In genomic region chr17:79895911-79896423, GRCm38 (mm10) we compare ENCODE assay signal across 8 mouse cellular contexts. TPM values are rescaled to one million over a fixed set of nuclear protein-coding genes. Genes with fewer than 3 reads are reported as not detected.
A peak's percentile ranks its signal among the peaks of the same experiment; 100 is the strongest.
DNase-seq lines count a peak whose midpoint lies in the region; ATAC-seq and TF ChIP-seq lines count a peak whose summit lies in the region.

TSS of gene Atl2 (minus strand) at chr17:79896123.

- H3K36me3 ChIP-seq in embryonic facial prominence, embryonic 14.5 days (ENCODE audit: control insufficient read depth, insufficient read depth, low read length): no peaks in the 10 kb centered on the region
- no peaks in the 10 kb centered on the region for H3K36me3 ChIP-seq in limb, embryonic 14.5 days (ENCODE audit: control insufficient read depth, insufficient read depth, low read length)
- H3K36me3 ChIP-seq in midbrain, postnatal 0 days (ENCODE audit: insufficient read depth, low read length): no peaks in the 10 kb centered on the region

- peak; percentile 59; the same call in 1 of the 2 replicates for TF ChIP-seq POLR2A in limb, embryonic 14.5 days (IDR thresholded peaks at IDR 0.05; ENCODE audit: borderline replicate concordance, extremely low read depth, insufficient read depth, insufficient read length)

- H3K4me3 ChIP-seq in embryonic facial prominence, embryonic 14.5 days (ENCODE audit: low read depth, low read length): peak within 1 kb of the TSS; percentile 94
- peak within 1 kb of the TSS; percentile 93 for H3K4me3 ChIP-seq in limb, embryonic 14.5 days (replicated peaks; ENCODE audit: low read length)
- peak within 1 kb of the TSS; percentile 95 for H3K4me3 ChIP-seq in midbrain, postnatal 0 days (ENCODE audit: low read depth, low read length)

- peak within 1 kb of the TSS; percentile 97 for H3K27ac ChIP-seq in embryonic facial prominence, embryonic 14.5 days (replicated peaks; ENCODE audit: low read depth, low read length)
- peak within 1 kb of the TSS; percentile 96 for H3K27ac ChIP-seq in limb, embryonic 14.5 days (replicated peaks; ENCODE audit: low read depth, low read length)
- H3K27ac ChIP-seq in midbrain, postnatal 0 days (ENCODE audit: low read depth, low read length): peak within 1 kb of the TSS; percentile 88

- H3K9me3 ChIP-seq in embryonic facial prominence, embryonic 14.5 days (ENCODE audit: control insufficient read depth, low read length): no peaks in the 10 kb centered on the region
- H3K9me3 ChIP-seq in limb, embryonic 14.5 days (ENCODE audit: control insufficient read depth, low read length): no peaks in the 10 kb centered on the region
- H3K9me3 ChIP-seq in midbrain, postnatal 0 days (ENCODE audit: low read length): no peaks in the 10 kb centered on the region

- DNase-seq in 3T3-L1 (ENCODE audit: low read depth, low spot score): peak; percentile 93
- DNase-seq in adrenal gland, postnatal 4 days (ENCODE audit: low spot score in 2 of 2): peak; percentile 88 to 89
- DNase-seq in embryonic facial prominence, embryonic 14.5 days (ENCODE audit: low spot score): peak; percentile 98
- peak; percentile 94 for DNase-seq in heart, adult 8-10 months (ENCODE audit: low spot score)
- peak; percentile 97 for DNase-seq in kidney, adult 9 months
- DNase-seq in limb, embryonic 14.5 days (ENCODE audit: low spot score): peak; percentile 96
- peak; percentile 96 for DNase-seq in midbrain, postnatal 0 days (ENCODE audit: low spot score)
- peak; percentile 94 for DNase-seq in spleen, postnatal 14 days (ENCODE audit: low spot score in 2 of 2)

- H3K9ac ChIP-seq in embryonic facial prominence, embryonic 14.5 days (ENCODE audit: low read depth, low read length): peak within 1 kb of the TSS; percentile 95
- peak within 1 kb of the TSS; percentile 96 for H3K9ac ChIP-seq in limb, embryonic 14.5 days (ENCODE audit: low read depth, low read length, severe bottlenecking)
- H3K9ac ChIP-seq in midbrain, postnatal 0 days (replicated peaks; ENCODE audit: low read length, poor library complexity, severe bottlenecking): peak within 1 kb of the TSS; percentile 93

- TF ChIP-seq CTCF in midbrain, postnatal 0 days (IDR thresholded peaks at IDR 0.05): no peak

- peaks cover 12% of the 10 kb centered on the region; the same call in 1 of the 2 replicates for H3K27me3 ChIP-seq in embryonic facial prominence, embryonic 14.5 days (replicated peaks; ENCODE audit: control insufficient read depth, insufficient read depth, low read length)
- no peaks in the 10 kb centered on the region for H3K27me3 ChIP-seq in limb, embryonic 14.5 days (ENCODE audit: control insufficient read depth, insufficient read depth, low read length)
- 0 out of 2 replicates have a peak, but pooled peaks cover 5% of the 10 kb centered on the region for H3K27me3 ChIP-seq in midbrain, postnatal 0 days (ENCODE audit: insufficient read depth, low read length)

- H3K4me2 ChIP-seq in embryonic facial prominence, embryonic 14.5 days (ENCODE audit: low read depth, low read length): peak within 1 kb of the TSS; percentile 54
- peak within 1 kb of the TSS; percentile 69 for H3K4me2 ChIP-seq in limb, embryonic 14.5 days (replicated peaks; ENCODE audit: low read depth, low read length, severe bottlenecking)
- peak within 1 kb of the TSS; percentile 78 for H3K4me2 ChIP-seq in midbrain, postnatal 0 days (ENCODE audit: low read depth, low read length, poor library complexity, severe bottlenecking)

- WGBS in embryonic facial prominence, embryonic 14.5 days: 0% methylated on average over 20 of the region's 51 CpGs
- WGBS in limb, embryonic 14.5 days: 0% methylated on average over 43 of the region's 51 CpGs
- WGBS in midbrain, postnatal 0 days: 0% methylated on average over 44 of the region's 51 CpGs

- ATAC-seq in embryonic facial prominence, embryonic 14.5 days (ENCODE audit: low read depth): peak; percentile 93
- ATAC-seq in limb, embryonic 14.5 days (ENCODE audit: low FRiP score, low read depth): peak; percentile 95
- ATAC-seq in midbrain, postnatal 0 days (ENCODE audit: low FRiP score): peak; percentile 92

- H3K4me1 ChIP-seq in embryonic facial prominence, embryonic 14.5 days (ENCODE audit: control insufficient read depth, insufficient read depth, low read length): peaks cover 13% of the 10 kb centered on the region
- H3K4me1 ChIP-seq in limb, embryonic 14.5 days (ENCODE audit: control insufficient read depth, insufficient read depth, low read length): peaks cover 20% of the 10 kb centered on the region
- H3K4me1 ChIP-seq in midbrain, postnatal 0 days (ENCODE audit: insufficient read depth, low read length): peaks cover 9% of the 10 kb centered on the region

RNA-seq across cellular contexts. Expression of gene Atl2, which starts in this region (rescaled TPM):
- total RNA-seq in adrenal gland, postnatal 4 days (2021): 10 to 100 TPM; 42.0 to 42.6 TPM
- 29.7 and 31.7 TPM in 2 replicates for polyA plus RNA-seq in embryonic facial prominence, embryonic 14.5 days (2014; fragmentation: Nextera tagmentation; extraction: Ambion mirVana)
- 10 to 100 TPM; 31.8 to 33.7 (median 32.1) TPM for total RNA-seq in heart, adult 8-10 months (2022)
- 21.7 and 25.9 TPM in 2 replicates for polyA plus RNA-seq in limb, embryonic 14.5 days (2012; rRNA removed)
- polyA plus RNA-seq in limb, embryonic 14.5 days (2014; fragmentation: Nextera tagmentation; extraction: Ambion mirVana): 26.1 and 28.8 TPM in 2 replicates
- 31.0 and 39.0 TPM in 2 replicates for total RNA-seq in midbrain, postnatal 0 days (2014; rRNA removed)
- polyA plus RNA-seq in midbrain, postnatal 0 days (2015; fragmentation: Nextera tagmentation; extraction: Ambion mirVana): 29.4 and 30.5 TPM in 2 replicates

Comparison
In these comparisons a context has a peak if more than half of its experiments do, and no peak if none do; other contexts are left out.
1. Peak in every context shown above with its lines: DNase-seq, ATAC-seq, H3K4me3 ChIP-seq and H3K27ac ChIP-seq.